Mouse (Mus musculus): Measurements from ENCODE around the gene Siglech. TPM values are rescaled to one million over a fixed set of nuclear protein-coding genes. Genes with fewer than 3 reads are reported as not detected.

Gene Siglech
- 0.96 and 1.0 TPM in 2 replicates for polyA plus RNA-seq (2014; fragmentation: Nextera tagmentation; extraction: Ambion mirVana)

- H3K4me2 ChIP-seq, result no peak within 1 kb of the TSS
- DNase-seq (ENCODE audit: low spot score, missing footprints) (no peak), ATAC-seq (ENCODE audit: low FRiP score) (no peak)
- WGBS, result 45% methylated on average over 3 of the region's 3 CpGs
- no peak within 1 kb of the TSS for H3K4me3 ChIP-seq (ENCODE audit: low read depth, low read length)
- H3K9ac ChIP-seq (ENCODE audit: low read length), result no peak within 1 kb of the TSS
- no peak within 1 kb of the TSS for H3K27ac ChIP-seq (ENCODE audit: low read depth, low read length)
- no peaks in the 10 kb centered on the region for H3K9me3 ChIP-seq (ENCODE audit: control insufficient read depth, low read length)
- no peaks in the 10 kb centered on the region for H3K36me3 ChIP-seq (ENCODE audit: control insufficient read depth, insufficient read depth, low read length)
- no peaks in the 10 kb centered on the region for H3K27me3 ChIP-seq (ENCODE audit: control insufficient read depth, insufficient read depth, low read length)
- no peaks in the 10 kb centered on the region for H3K4me1 ChIP-seq (ENCODE audit: control insufficient read depth, insufficient read depth, low read length)
Measured at GRCm38 (mm10) chr7:55767926-55768325, at the start of gene Siglech. Siglech (plus strand) TSS chr7:55768178.

DNA sequence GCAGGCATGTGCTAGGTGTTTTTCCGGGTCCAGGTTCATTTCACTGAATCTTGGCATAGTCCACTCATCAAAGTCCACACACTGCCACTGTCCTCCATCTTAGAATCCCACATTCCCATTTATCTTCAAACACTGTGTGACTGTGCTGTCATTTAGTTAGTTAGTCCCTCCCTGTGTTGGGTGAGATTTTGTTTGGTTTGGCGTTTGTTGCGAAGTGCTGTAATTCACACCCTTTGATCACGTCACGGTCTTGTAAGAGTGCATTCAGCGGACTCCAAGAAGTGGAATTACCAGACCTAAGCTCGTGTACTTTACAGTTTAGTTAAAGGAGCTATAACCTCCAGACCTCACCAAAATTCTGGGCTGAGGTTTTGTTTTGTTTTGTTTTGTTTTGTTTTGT lies 45.3 kb upstream of the Siglech start:
- Histone ChIP-seq H3K4me1 (ENCODE audit: control insufficient read depth, insufficient read depth, low read length) (no peaks in the 10 kb centered on the region), H3K9ac (ENCODE audit: low read length) (no peak overlapping the region), H3K27ac (ENCODE audit: low read depth, low read length) (no peak overlapping the region), H3K36me3 (ENCODE audit: control insufficient read depth, insufficient read depth, low read length) (no peaks in the 10 kb centered on the region), H3K4me2 (no peak overlapping the region), H3K4me3 (ENCODE audit: low read depth, low read length) (no peak overlapping the region), H3K27me3 (ENCODE audit: control insufficient read depth, insufficient read depth, low read length) (no peaks in the 10 kb centered on the region), H3K9me3 (ENCODE audit: control insufficient read depth, low read length) (no peaks in the 10 kb centered on the region)
- DNase-seq (ENCODE audit: low spot score, missing footprints), result no peak
- 73% methylated on average over 7 of the region's 7 CpGs for WGBS
- no peak for ATAC-seq (ENCODE audit: low FRiP score)

DNA sequence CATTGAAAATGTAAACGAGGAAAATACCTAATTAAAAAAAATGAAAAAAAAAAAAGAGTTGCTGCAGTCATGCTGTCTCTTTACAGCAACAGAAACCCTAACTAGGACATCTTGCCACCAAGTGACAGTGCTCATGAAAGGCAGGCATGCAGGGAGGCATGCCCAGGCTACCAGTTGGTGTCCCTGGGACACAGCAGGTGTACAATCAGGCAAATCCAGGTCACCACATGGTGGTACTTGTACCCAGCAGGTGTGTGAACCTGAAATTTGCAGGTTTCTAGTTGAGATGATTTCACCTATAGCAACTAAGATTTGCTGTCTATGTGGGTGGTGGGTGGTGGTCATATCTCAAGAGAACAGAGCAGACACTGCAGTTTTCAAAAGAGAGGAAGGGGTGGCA lies 39.1 kb upstream of the Siglech start:
- no peak for DNase-seq (ENCODE audit: low spot score, missing footprints)
- H3K4me3 ChIP-seq (ENCODE audit: low read depth, low read length), result no peak overlapping the region
- H3K27ac ChIP-seq (ENCODE audit: low read depth, low read length), result no peak overlapping the region
- no peak overlapping the region for H3K4me2 ChIP-seq
- no peaks in the 10 kb centered on the region for H3K9me3 ChIP-seq (ENCODE audit: control insufficient read depth, low read length)
- no peaks in the 10 kb centered on the region for H3K36me3 ChIP-seq (ENCODE audit: control insufficient read depth, insufficient read depth, low read length)
- 74% methylated on average over 1 of the region's 1 CpGs for WGBS
- no peak for ATAC-seq (ENCODE audit: low FRiP score)
- H3K27me3 ChIP-seq (ENCODE audit: control insufficient read depth, insufficient read depth, low read length), result no peaks in the 10 kb centered on the region
- H3K9ac ChIP-seq (ENCODE audit: low read length), result no peak overlapping the region
- no peaks in the 10 kb centered on the region for H3K4me1 ChIP-seq (ENCODE audit: control insufficient read depth, insufficient read depth, low read length)

DNA sequence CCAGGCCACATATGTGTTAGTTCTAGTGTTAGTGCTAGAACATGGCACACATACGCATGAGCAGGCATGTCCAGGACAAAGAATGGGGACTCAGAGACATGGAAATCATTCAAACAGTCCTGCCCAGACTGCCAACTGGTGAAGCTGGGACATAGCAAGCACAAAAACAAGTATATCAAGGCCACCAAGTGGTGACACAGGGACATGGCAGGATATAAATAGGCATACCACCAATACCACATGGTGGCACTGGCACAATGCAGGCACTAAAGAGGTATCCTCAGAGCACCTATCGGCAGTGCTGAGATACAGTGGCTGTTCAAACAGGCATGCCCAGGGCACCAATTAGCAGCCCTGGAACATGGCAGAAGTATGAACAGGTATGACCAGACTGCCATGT lies 33.5 kb upstream of the Siglech start:
- no peak for DNase-seq (ENCODE audit: low spot score, missing footprints)
- no peaks in the 10 kb centered on the region for H3K9me3 ChIP-seq (ENCODE audit: control insufficient read depth, low read length)
- H3K27me3 ChIP-seq (ENCODE audit: control insufficient read depth, insufficient read depth, low read length), result no peaks in the 10 kb centered on the region
- 89% methylated on average over 2 of the region's 2 CpGs for WGBS
- H3K36me3 ChIP-seq (ENCODE audit: control insufficient read depth, insufficient read depth, low read length), result no peaks in the 10 kb centered on the region
- no peak overlapping the region for H3K4me2 ChIP-seq
- H3K4me1 ChIP-seq (ENCODE audit: control insufficient read depth, insufficient read depth, low read length), result no peaks in the 10 kb centered on the region
- no peak overlapping the region for H3K9ac ChIP-seq (ENCODE audit: low read length)
- no peak overlapping the region for H3K27ac ChIP-seq (ENCODE audit: low read depth, low read length)
- H3K4me3 ChIP-seq (ENCODE audit: low read depth, low read length), result no peak overlapping the region
- no peak for ATAC-seq (ENCODE audit: low FRiP score)

- DNase-seq (ENCODE audit: low spot score, missing footprints) (no peak), ATAC-seq (ENCODE audit: low FRiP score) (peak; percentile 63)
- WGBS, result 62% methylated on average over 4 of the region's 4 CpGs
Measured at GRCm38 (mm10) chr7:55737125-55737912, 30.7 kb upstream of the Siglech start.

DNA sequence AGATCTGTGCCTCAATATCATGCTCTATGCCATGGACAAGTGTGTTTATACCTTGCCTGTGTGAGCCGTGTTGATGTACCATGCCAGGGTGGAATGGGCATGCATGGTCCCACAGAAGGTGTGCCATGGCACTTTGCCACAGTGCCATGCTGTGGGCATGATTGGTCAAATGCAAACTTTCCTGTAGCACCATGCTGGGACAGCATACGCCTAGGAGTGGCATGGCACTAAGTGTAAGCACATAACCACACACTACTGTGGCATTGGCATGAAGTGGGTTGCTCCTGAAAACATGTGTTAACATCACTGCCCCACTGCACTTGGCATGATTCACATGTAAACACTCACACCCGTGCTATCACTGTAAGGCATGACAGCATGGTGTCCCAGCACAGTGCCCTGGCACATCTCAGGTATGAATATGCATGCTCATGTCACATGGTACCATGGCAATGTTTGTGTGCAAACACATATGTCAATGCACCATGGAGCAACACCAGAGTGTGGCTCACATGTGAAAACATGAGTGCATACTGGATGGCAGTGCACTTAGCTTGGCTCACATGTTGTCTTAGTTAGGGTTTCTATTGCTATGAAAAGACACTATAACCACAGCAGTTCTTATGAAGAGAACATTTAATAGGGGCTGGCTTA lies 24.2 kb upstream of the Siglech start:
- H3K36me3 ChIP-seq (ENCODE audit: control insufficient read depth, insufficient read depth, low read length), result no peaks in the 10 kb centered on the region

More at GRCm38 (mm10) chr7:55737125-55737912, 30.7 kb upstream of the Siglech start:
- no peaks in the 10 kb centered on the region for H3K27me3 ChIP-seq (ENCODE audit: control insufficient read depth, insufficient read depth, low read length)
- H3K36me3 ChIP-seq (ENCODE audit: control insufficient read depth, insufficient read depth, low read length), result no peaks in the 10 kb centered on the region
- H3K27ac ChIP-seq (ENCODE audit: low read depth, low read length), result no peak overlapping the region
- H3K4me2 ChIP-seq, result no peak overlapping the region
- no peak overlapping the region for H3K4me3 ChIP-seq (ENCODE audit: low read depth, low read length)
- H3K4me1 ChIP-seq (ENCODE audit: control insufficient read depth, insufficient read depth, low read length), result no peaks in the 10 kb centered on the region
- H3K9ac ChIP-seq (ENCODE audit: low read length), result no peak overlapping the region
- H3K9me3 ChIP-seq (ENCODE audit: control insufficient read depth, low read length), result no peaks in the 10 kb centered on the region

GRCm38 (mm10) chr7:55744566-55745220 lies 23.3 kb upstream of the Siglech start:
- peak; percentile 81 for DNase-seq (ENCODE audit: low spot score, missing footprints)
- WGBS, result 41% methylated on average over 10 of the region's 10 CpGs
- H3K27me3 ChIP-seq (ENCODE audit: control insufficient read depth, insufficient read depth, low read length), result no peaks in the 10 kb centered on the region
- H3K4me2 ChIP-seq, result no peak overlapping the region
- no peaks in the 10 kb centered on the region for H3K36me3 ChIP-seq (ENCODE audit: control insufficient read depth, insufficient read depth, low read length)
- H3K27ac ChIP-seq (ENCODE audit: low read depth, low read length), result no peak overlapping the region
- peak; percentile 57; the same call in 1 of the 2 replicates for ATAC-seq (ENCODE audit: low FRiP score)
- H3K4me3 ChIP-seq (ENCODE audit: low read depth, low read length), result no peak overlapping the region
- H3K9ac ChIP-seq (ENCODE audit: low read length), result no peak overlapping the region
- H3K9me3 ChIP-seq (ENCODE audit: control insufficient read depth, low read length), result no peaks in the 10 kb centered on the region
- peaks cover 3% of the 10 kb centered on the region; the same call in 1 of the 2 replicates for H3K4me1 ChIP-seq (ENCODE audit: control insufficient read depth, insufficient read depth, low read length)

More for the DNA sequence above, 24.2 kb upstream of the Siglech start:
- DNase-seq (ENCODE audit: low spot score, missing footprints), result no peak
- Histone ChIP-seq H3K9me3 (ENCODE audit: control insufficient read depth, low read length) (no peaks in the 10 kb centered on the region), H3K27me3 (ENCODE audit: control insufficient read depth, insufficient read depth, low read length) (no peaks in the 10 kb centered on the region), H3K4me1 (ENCODE audit: control insufficient read depth, insufficient read depth, low read length) (peaks cover 3% of the 10 kb centered on the region; the same call in 1 of the 2 replicates), H3K9ac (ENCODE audit: low read length) (no peak overlapping the region), H3K27ac (ENCODE audit: low read depth, low read length) (no peak overlapping the region), H3K4me3 (ENCODE audit: low read depth, low read length) (no peak overlapping the region), H3K4me2 (no peak overlapping the region)
- peak; percentile 24; the same call in 1 of the 2 replicates for ATAC-seq (ENCODE audit: low FRiP score)
- WGBS, result 88% methylated on average over 3 of the region's 3 CpGs

- no peak overlapping the region for H3K27ac ChIP-seq (ENCODE audit: low read depth, low read length)
- H3K27me3 ChIP-seq (ENCODE audit: control insufficient read depth, insufficient read depth, low read length), result no peaks in the 10 kb centered on the region
- ATAC-seq (ENCODE audit: low FRiP score) (no peak), DNase-seq (ENCODE audit: low spot score, missing footprints) (no peak)
- H3K4me1 ChIP-seq (ENCODE audit: control insufficient read depth, insufficient read depth, low read length), result no peaks in the 10 kb centered on the region
- WGBS, result 84% methylated on average over 3 of the region's 3 CpGs
- no peaks in the 10 kb centered on the region for H3K9me3 ChIP-seq (ENCODE audit: control insufficient read depth, low read length)
- no peak overlapping the region for H3K4me2 ChIP-seq
- H3K4me3 ChIP-seq (ENCODE audit: low read depth, low read length), result no peak overlapping the region
- H3K9ac ChIP-seq (ENCODE audit: low read length), result no peak overlapping the region
- H3K36me3 ChIP-seq (ENCODE audit: control insufficient read depth, insufficient read depth, low read length), result no peaks in the 10 kb centered on the region
Measured at GRCm38 (mm10) chr7:55750841-55751240, 17.1 kb upstream of the Siglech start.

- 55% methylated on average over 3 of the region's 3 CpGs for WGBS
- H3K4me1 ChIP-seq (ENCODE audit: control insufficient read depth, insufficient read depth, low read length), result no peaks in the 10 kb centered on the region
Measured at GRCm38 (mm10) chr7:55759346-55759745, 8.6 kb upstream of the Siglech start.

More at GRCm38 (mm10) chr7:55759346-55759745, 8.6 kb upstream of the Siglech start:
- H3K4me2 ChIP-seq, result no peak overlapping the region
- H3K27ac ChIP-seq (ENCODE audit: low read depth, low read length), result no peak overlapping the region
- H3K27me3 ChIP-seq (ENCODE audit: control insufficient read depth, insufficient read depth, low read length), result no peaks in the 10 kb centered on the region
- H3K4me3 ChIP-seq (ENCODE audit: low read depth, low read length), result no peak overlapping the region
- H3K36me3 ChIP-seq (ENCODE audit: control insufficient read depth, insufficient read depth, low read length), result no peaks in the 10 kb centered on the region
- DNase-seq (ENCODE audit: low spot score, missing footprints) (no peak), ATAC-seq (ENCODE audit: low FRiP score) (no peak)
- H3K9me3 ChIP-seq (ENCODE audit: control insufficient read depth, low read length), result no peaks in the 10 kb centered on the region
- no peak overlapping the region for H3K9ac ChIP-seq (ENCODE audit: low read length)
